ENCODE assay signal across 29 mouse cellular contexts in the genomic region with DNA sequence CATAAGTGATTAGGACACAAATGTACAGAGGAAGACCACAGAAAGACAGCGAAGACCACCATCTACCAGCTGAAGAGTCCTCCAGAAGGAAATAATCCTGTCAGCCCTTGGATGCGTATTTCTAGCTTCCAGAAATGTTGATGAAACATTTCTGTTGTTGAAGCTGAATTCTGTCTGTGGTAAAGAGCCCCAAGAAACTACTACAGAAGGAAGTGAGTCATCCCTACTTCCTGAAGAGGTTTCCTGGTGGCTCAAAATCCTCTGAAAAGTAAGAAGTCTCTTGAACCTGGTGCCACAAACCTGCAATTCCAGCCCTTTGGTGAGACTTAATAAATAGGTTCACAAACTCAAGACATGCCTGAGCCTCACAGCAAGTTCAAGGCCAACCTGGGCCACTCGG. TPM values are rescaled to one million over a fixed set of nuclear protein-coding genes. Genes with fewer than 3 reads are reported as not detected.
DNase-seq lines count a peak whose midpoint lies in the region; ATAC-seq and TF ChIP-seq lines count a peak whose summit lies in the region.
"Had no signal": no experiment of that assay in that cellular context is flagged by ENCODE, and none has a peak within 500 bp of the region (broad histone marks: within the 10 kb centered on the region; RNA-seq: fewer than 3 reads in every experiment).

No protein-coding gene starts in this region.

- H3K36me3 ChIP-seq in megakaryocyte, embryonic 14.5 days (replicated peaks; ENCODE audit: low read length): peaks cover 16% of the 10 kb centered on the region
- H3K36me3 ChIP-seq: forebrain, embryonic 12.5 days; forebrain, embryonic 15.5 days; G1E; heart, embryonic 10.5 days; heart, embryonic 13.5 days; hindbrain, embryonic 10.5 days; hindbrain, embryonic 13.5 days; intestine, embryonic 15.5 days had no signal

- TF ChIP-seq CTCF in bone marrow macrophage, adult 2 months (IDR thresholded peaks at IDR 0.05; ENCODE audit: low read depth, low read length): no peak

- H3K4me3 ChIP-seq in bone marrow macrophage, adult 2 months (ENCODE audit: insufficient read depth, low read length): no peak overlapping the region
- peak overlapping the region; percentile 34 for H3K4me3 ChIP-seq in megakaryocyte, embryonic 14.5 days (replicated peaks)
- H3K4me3 ChIP-seq: embryonic facial prominence, embryonic 10.5 days; embryonic facial prominence, embryonic 13.5 days; erythroblast, embryonic 14.5 days; forebrain, embryonic 12.5 days; forebrain, embryonic 15.5 days; heart, adult 2 months; heart, embryonic 10.5 days; heart, embryonic 13.5 days; hindbrain, embryonic 10.5 days; hindbrain, embryonic 13.5 days; intestine, embryonic 15.5 days had no signal

- ATAC-seq in hematopoietic stem cell, adult 5-6 weeks (replicated peaks in 1 of 2; ENCODE audit: insufficient read depth in 1 of 2, low FRiP score in 2 of 2, low TSS enrichment in 1 of 2, low read depth in 1 of 2, poor library complexity in 2 of 2, severe bottlenecking in 2 of 2): peak; percentile 58 to 73; a peak in 3 of 4 replicates
- ATAC-seq: forebrain, embryonic 15.5 days; hindbrain, embryonic 16.5 days; intestine, embryonic 15.5 days; Patski had no signal

- H3K27ac ChIP-seq in bone marrow macrophage, adult 2 months (ENCODE audit: insufficient read depth, low read depth, low read length): peak overlapping the region; percentile 73
- H3K27ac ChIP-seq: embryonic facial prominence, embryonic 10.5 days; embryonic facial prominence, embryonic 13.5 days; forebrain, embryonic 12.5 days; forebrain, embryonic 15.5 days; heart, adult 2 months; heart, embryonic 10.5 days; heart, embryonic 13.5 days; hindbrain, embryonic 10.5 days; hindbrain, embryonic 13.5 days; intestine, embryonic 15.5 days had no signal

- H3K9me3 ChIP-seq in megakaryocyte, embryonic 14.5 days: no peaks in the 10 kb centered on the region
- H3K9me3 ChIP-seq: embryonic facial prominence, embryonic 10.5 days; embryonic facial prominence, embryonic 13.5 days; forebrain, embryonic 12.5 days; forebrain, embryonic 15.5 days; G1E; heart, embryonic 10.5 days; heart, embryonic 13.5 days; hindbrain, embryonic 10.5 days; hindbrain, embryonic 13.5 days; intestine, embryonic 15.5 days had no signal

- TF ChIP-seq POLR2A in bone marrow macrophage, adult 2 months (IDR thresholded peaks at IDR 0.05; ENCODE audit: borderline replicate concordance, low read depth, low read length): no peak

- H3K4me1 ChIP-seq in bone marrow macrophage, adult 2 months (ENCODE audit: control insufficient read depth, insufficient read depth, low read length): peaks cover 25% of the 10 kb centered on the region
- peaks cover 24% of the 10 kb centered on the region for H3K4me1 ChIP-seq in megakaryocyte, embryonic 14.5 days
- H3K4me1 ChIP-seq: embryonic facial prominence, embryonic 13.5 days; forebrain, embryonic 12.5 days; forebrain, embryonic 15.5 days; hindbrain, embryonic 10.5 days; hindbrain, embryonic 13.5 days had no signal

- DNase-seq in embryo, embryonic 10 days (ENCODE audit: low spot score): no peak
- DNase-seq in cerebellum, adult 9-10 months: no peak
- DNase-seq in embryo, embryonic 10.5 days (ENCODE audit: low spot score): no peak
- DNase-seq: adrenal gland, postnatal 14 days; cerebellum, adult 2 months; cerebellum, postnatal 10 days; cerebellum, postnatal 36 days; embryo, embryonic 11 days; gastrocnemius, postnatal 25 days; heart, adult 2 months; heart, postnatal 14 days; kidney, adult 11 months had no signal

- no peaks in the 10 kb centered on the region for H3K27me3 ChIP-seq in megakaryocyte, embryonic 14.5 days (replicated peaks)
- H3K27me3 ChIP-seq: embryonic facial prominence, embryonic 13.5 days; forebrain, embryonic 12.5 days; forebrain, embryonic 15.5 days; heart, embryonic 13.5 days; hindbrain, embryonic 13.5 days; intestine, embryonic 15.5 days; Patski had no signal

RNA-seq across cellular contexts. Expression of a gene that starts 56.8 kb away (rescaled TPM):
- polyA plus RNA-seq in bone marrow macrophage, adult 2 months (2012; ENCODE audit: insufficient read depth, insufficient read length, missing spikeins): not detected in 2 replicates
- total RNA-seq in hematopoietic stem cell, adult 5-6 weeks (2017): not detected in 2 replicates
- 0.20 TPM in 1 of 2 replicates, not detected in the other for polyA plus RNA-seq in megakaryocyte, embryonic 14.5 days (2012; ENCODE audit: insufficient read depth, low replicate concordance)
- total RNA-seq: adrenal gland, adult 18-20 months; G1E had no signal
- polyA plus RNA-seq: erythroblast, embryonic 14.5 days; G1E; Patski had no signal
